Mouse (Mus musculus): Measurements from ENCODE around the gene Gaa. TPM values are rescaled to one million over a fixed set of nuclear protein-coding genes. Genes with fewer than 3 reads are reported as not detected.

Gene Gaa
- polyA plus RNA-seq, 1 experiment = 94.8 TPM

GRCm38 (mm10) chr11:119307658-119307867 is 39.9 kb downstream of the Gaa start, which contains the start of gene Card14:
Gene Card14, plus strand, starts transcription at chr11:119307768.
- WGBS = 90% methylated on average over 1 of the region's 1 CpGs

DNA sequence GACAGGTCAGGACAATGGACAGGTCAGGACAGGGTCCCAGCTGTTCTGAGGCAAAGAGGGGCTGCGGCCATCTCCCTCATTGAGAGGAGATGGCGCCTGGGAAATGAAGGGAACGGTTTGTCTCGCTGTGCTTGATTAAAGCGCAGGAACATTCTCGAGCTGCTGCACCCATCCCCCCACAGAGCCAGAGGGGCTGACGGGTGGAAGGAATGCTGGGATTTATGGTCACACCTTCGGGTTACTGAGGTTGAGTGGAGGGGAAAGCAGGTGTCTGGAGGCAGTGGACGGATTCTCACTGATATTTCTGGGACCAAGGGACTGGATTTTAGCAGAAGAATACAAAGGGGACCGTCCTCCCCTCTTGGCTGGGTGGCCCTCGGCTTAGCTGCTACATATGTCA is 40.2 kb downstream of the Gaa start:
- H3K4me1 ChIP-seq (replicated peaks; ENCODE audit: control insufficient read depth, insufficient read depth, low read length) = no peaks in the 10 kb centered on the region
- H3K4me3 ChIP-seq (ENCODE audit: control insufficient read depth, insufficient read depth, low read length) = no peak overlapping the region
- WGBS = 61% methylated on average over 11 of the region's 11 CpGs
- no peak for TF ChIP-seq CTCF (IDR thresholded peaks at IDR 0.05; ENCODE audit: borderline replicate concordance, control insufficient read depth, extremely low read depth, insufficient read depth, low read length, poor library complexity)
- TF ChIP-seq POLR2A (IDR thresholded peaks at IDR 0.05; ENCODE audit: control insufficient read depth, extremely low read depth, insufficient read depth, low read length, poor library complexity) = no peak
- no peaks in the 10 kb centered on the region for H3K27me3 ChIP-seq (ENCODE audit: control insufficient read depth, insufficient read depth, low read length)
- H3K27ac ChIP-seq (ENCODE audit: control insufficient read depth, insufficient read depth, low read length) = no peak overlapping the region
- DNase-seq = no peak
- no peaks in the 10 kb centered on the region for H3K36me3 ChIP-seq (ENCODE audit: control insufficient read depth, insufficient read depth, low read length)

More at GRCm38 (mm10) chr11:119307658-119307867, 39.9 kb downstream of the Gaa start, which contains the start of gene Card14:
- H3K4me3 ChIP-seq (ENCODE audit: control insufficient read depth, insufficient read depth, low read length) = no peak within 1 kb of the TSS
- no peak for TF ChIP-seq POLR2A (IDR thresholded peaks at IDR 0.05; ENCODE audit: control insufficient read depth, extremely low read depth, insufficient read depth, low read length, poor library complexity)
- no peak for TF ChIP-seq CTCF (IDR thresholded peaks at IDR 0.05; ENCODE audit: borderline replicate concordance, control insufficient read depth, extremely low read depth, insufficient read depth, low read length, poor library complexity)
- no peaks in the 10 kb centered on the region for H3K4me1 ChIP-seq (replicated peaks; ENCODE audit: control insufficient read depth, insufficient read depth, low read length)
- H3K27me3 ChIP-seq (ENCODE audit: control insufficient read depth, insufficient read depth, low read length) = no peaks in the 10 kb centered on the region
- H3K27ac ChIP-seq (ENCODE audit: control insufficient read depth, insufficient read depth, low read length) = no peak within 1 kb of the TSS
- no peaks in the 10 kb centered on the region for H3K36me3 ChIP-seq (ENCODE audit: control insufficient read depth, insufficient read depth, low read length)
- DNase-seq = no peak

DNA sequence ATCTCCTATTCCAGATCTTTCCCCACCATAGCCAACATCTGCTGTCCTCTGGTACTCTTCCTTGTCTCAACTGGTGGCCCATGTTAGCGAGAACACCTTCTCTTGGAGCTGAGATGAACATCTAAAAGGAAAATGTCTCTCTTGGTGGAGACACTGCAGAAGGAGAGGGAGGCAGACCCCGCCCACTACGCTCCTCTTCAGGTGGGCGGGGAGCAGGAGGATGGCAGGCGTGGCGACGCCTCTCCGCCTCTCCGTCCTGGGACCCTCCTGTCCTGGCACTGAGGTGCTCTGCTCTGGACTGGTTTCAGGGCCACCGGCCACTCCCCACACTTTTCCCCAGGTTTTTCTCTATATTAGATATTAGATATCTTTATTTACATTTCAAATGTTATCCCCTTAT is 42.9 kb downstream of the Gaa start:
- H3K27ac ChIP-seq (ENCODE audit: control insufficient read depth, insufficient read depth, low read length) = no peak overlapping the region
- no peaks in the 10 kb centered on the region for H3K27me3 ChIP-seq (ENCODE audit: control insufficient read depth, insufficient read depth, low read length)
- WGBS = 34% methylated on average over 10 of the region's 10 CpGs
- H3K4me1 ChIP-seq (replicated peaks; ENCODE audit: control insufficient read depth, insufficient read depth, low read length) = no peaks in the 10 kb centered on the region
- TF ChIP-seq POLR2A (IDR thresholded peaks at IDR 0.05; ENCODE audit: control insufficient read depth, extremely low read depth, insufficient read depth, low read length, poor library complexity) (no peak), CTCF (IDR thresholded peaks at IDR 0.05; ENCODE audit: borderline replicate concordance, control insufficient read depth, extremely low read depth, insufficient read depth, low read length, poor library complexity) (no peak)
- H3K36me3 ChIP-seq (ENCODE audit: control insufficient read depth, insufficient read depth, low read length) = no peaks in the 10 kb centered on the region
- H3K4me3 ChIP-seq (ENCODE audit: control insufficient read depth, insufficient read depth, low read length) = no peak overlapping the region
- DNase-seq = no peak

DNA sequence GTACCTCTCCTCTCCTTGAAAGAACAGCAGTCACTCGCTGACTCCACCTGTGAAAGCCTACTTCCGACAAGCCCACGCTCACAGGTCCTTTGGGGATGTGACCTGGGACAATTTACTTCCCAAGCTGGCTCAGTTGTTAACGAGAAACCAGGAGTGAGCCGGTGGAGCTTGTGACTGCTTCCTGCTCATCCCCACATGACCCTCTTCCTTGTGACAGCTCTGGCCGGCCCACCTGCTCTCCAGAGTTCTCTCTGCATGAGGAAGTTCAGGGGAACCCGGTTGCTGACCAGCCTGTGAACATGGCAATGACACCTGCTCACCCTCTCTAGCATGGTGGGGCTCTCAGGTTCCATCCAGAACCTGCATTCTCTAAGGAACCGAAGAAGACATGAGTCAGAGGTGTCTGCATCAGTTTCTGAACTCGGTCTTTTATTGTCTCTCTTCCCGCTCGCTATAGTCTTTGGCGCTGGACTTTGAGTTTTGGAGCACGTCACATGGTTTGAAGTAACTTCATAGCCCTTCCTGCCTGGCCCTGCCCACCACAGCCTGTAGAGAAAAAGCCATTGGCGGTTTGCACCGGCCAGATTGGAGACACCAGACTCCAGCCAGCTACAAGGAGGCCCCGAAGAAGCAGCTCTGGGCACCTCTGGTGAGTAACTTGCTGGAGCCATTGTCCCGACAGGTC is 46.7 kb downstream of the Gaa start:
- no peaks in the 10 kb centered on the region for H3K27me3 ChIP-seq (ENCODE audit: control insufficient read depth, insufficient read depth, low read length)
- no peaks in the 10 kb centered on the region for H3K4me1 ChIP-seq (replicated peaks; ENCODE audit: control insufficient read depth, insufficient read depth, low read length)
- WGBS = 72% methylated on average over 17 of the region's 17 CpGs
- H3K36me3 ChIP-seq (ENCODE audit: control insufficient read depth, insufficient read depth, low read length) = no peaks in the 10 kb centered on the region
- H3K27ac ChIP-seq (ENCODE audit: control insufficient read depth, insufficient read depth, low read length) = no peak overlapping the region
- no peak for DNase-seq
- TF ChIP-seq CTCF (IDR thresholded peaks at IDR 0.05; ENCODE audit: borderline replicate concordance, control insufficient read depth, extremely low read depth, insufficient read depth, low read length, poor library complexity) (no peak), POLR2A (IDR thresholded peaks at IDR 0.05; ENCODE audit: control insufficient read depth, extremely low read depth, insufficient read depth, low read length, poor library complexity) (no peak)
- H3K4me3 ChIP-seq (ENCODE audit: control insufficient read depth, insufficient read depth, low read length) = no peak overlapping the region

DNA sequence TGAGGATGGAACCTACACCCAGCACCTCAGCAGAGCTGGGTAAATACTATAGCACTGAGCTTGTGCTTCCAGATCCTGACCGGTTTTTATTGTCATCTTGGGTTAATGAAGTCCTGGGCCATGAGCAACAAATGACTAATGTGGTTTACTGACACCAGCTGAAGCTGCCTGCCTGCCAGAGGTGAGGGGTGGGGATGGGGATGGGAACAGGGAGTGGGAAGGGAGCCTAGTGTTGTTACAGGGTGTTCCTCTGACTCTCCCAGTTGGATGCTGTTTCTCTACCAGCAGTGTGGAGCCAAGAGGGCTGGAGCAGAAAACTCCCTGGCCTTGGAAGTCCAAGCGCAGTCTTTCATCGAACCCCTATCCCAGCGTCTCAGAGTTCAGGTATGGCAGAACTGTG is 49.0 kb downstream of the Gaa start:
- no peak overlapping the region for H3K4me3 ChIP-seq (ENCODE audit: control insufficient read depth, insufficient read depth, low read length)
- H3K4me1 ChIP-seq (replicated peaks; ENCODE audit: control insufficient read depth, insufficient read depth, low read length) = no peaks in the 10 kb centered on the region
- DNase-seq = no peak
- no peak overlapping the region for H3K27ac ChIP-seq (ENCODE audit: control insufficient read depth, insufficient read depth, low read length)
- WGBS = 93% methylated on average over 4 of the region's 4 CpGs
- no peaks in the 10 kb centered on the region for H3K27me3 ChIP-seq (ENCODE audit: control insufficient read depth, insufficient read depth, low read length)
- TF ChIP-seq CTCF (IDR thresholded peaks at IDR 0.05; ENCODE audit: borderline replicate concordance, control insufficient read depth, extremely low read depth, insufficient read depth, low read length, poor library complexity) (no peak), POLR2A (IDR thresholded peaks at IDR 0.05; ENCODE audit: control insufficient read depth, extremely low read depth, insufficient read depth, low read length, poor library complexity) (no peak)
- H3K36me3 ChIP-seq (ENCODE audit: control insufficient read depth, insufficient read depth, low read length) = no peaks in the 10 kb centered on the region

- no peak for DNase-seq
- H3K27me3 ChIP-seq (ENCODE audit: control insufficient read depth, insufficient read depth, low read length) = no peaks in the 10 kb centered on the region
- no peak overlapping the region for H3K4me3 ChIP-seq (ENCODE audit: control insufficient read depth, insufficient read depth, low read length)
- WGBS = 62% methylated on average over 13 of the region's 13 CpGs
- H3K4me1 ChIP-seq (replicated peaks; ENCODE audit: control insufficient read depth, insufficient read depth, low read length) = no peaks in the 10 kb centered on the region
- no peaks in the 10 kb centered on the region for H3K36me3 ChIP-seq (ENCODE audit: control insufficient read depth, insufficient read depth, low read length)
- TF ChIP-seq POLR2A (IDR thresholded peaks at IDR 0.05; ENCODE audit: control insufficient read depth, extremely low read depth, insufficient read depth, low read length, poor library complexity) (no peak), CTCF (IDR thresholded peaks at IDR 0.05; ENCODE audit: borderline replicate concordance, control insufficient read depth, extremely low read depth, insufficient read depth, low read length, poor library complexity) (no peak)
- H3K27ac ChIP-seq (ENCODE audit: control insufficient read depth, insufficient read depth, low read length) = no peak overlapping the region
Observed at GRCm38 (mm10) chr11:119322521-119322920, 54.8 kb downstream of the Gaa start.

- Histone ChIP-seq H3K27ac (ENCODE audit: control insufficient read depth, insufficient read depth, low read length) (no peak overlapping the region), H3K27me3 (ENCODE audit: control insufficient read depth, insufficient read depth, low read length) (no peaks in the 10 kb centered on the region), H3K4me3 (ENCODE audit: control insufficient read depth, insufficient read depth, low read length) (no peak overlapping the region), H3K36me3 (ENCODE audit: control insufficient read depth, insufficient read depth, low read length) (no peaks in the 10 kb centered on the region), H3K4me1 (replicated peaks; ENCODE audit: control insufficient read depth, insufficient read depth, low read length) (no peaks in the 10 kb centered on the region)
- TF ChIP-seq POLR2A (IDR thresholded peaks at IDR 0.05; ENCODE audit: control insufficient read depth, extremely low read depth, insufficient read depth, low read length, poor library complexity) = no peak
- DNase-seq = no peak
- WGBS = 97% methylated on average over 1 of the region's 1 CpGs
Observed at GRCm38 (mm10) chr11:119325068-119325467, 57.4 kb downstream of the Gaa start.
